Mouse (Mus musculus) neutrophil, adult 5-6 weeks (primary cell): ENCODE measurements around the gene Mgat5. TPM values are rescaled to one million over a fixed set of nuclear protein-coding genes. Genes with fewer than 3 reads are reported as not detected.

ENCODE experiments used
- ATAC-seq: fragments of 151-379, 151-347 bp; 2 replicates; pipeline ENCODE4 v1.8.0; 2017; ENCODE audit warnings: mild to moderate bottlenecking, moderate TSS enrichment; ENCODE audit not compliant: insufficient number of reproducible peaks, poor library complexity, low FRiP score, severe bottlenecking; ENCODE audit errors: extremely low read depth
- total RNA-seq: library from RNA; stranded (forward); fragments of 200-1000 nt; gene quantifications from 2 replicates; pipeline ENCODE4 v1.2.3, GENCODE M21; 2017

Mgat5 gene
- total RNA-seq, 1 experiment from 2014 or later = 15.1 TPM

DNA sequence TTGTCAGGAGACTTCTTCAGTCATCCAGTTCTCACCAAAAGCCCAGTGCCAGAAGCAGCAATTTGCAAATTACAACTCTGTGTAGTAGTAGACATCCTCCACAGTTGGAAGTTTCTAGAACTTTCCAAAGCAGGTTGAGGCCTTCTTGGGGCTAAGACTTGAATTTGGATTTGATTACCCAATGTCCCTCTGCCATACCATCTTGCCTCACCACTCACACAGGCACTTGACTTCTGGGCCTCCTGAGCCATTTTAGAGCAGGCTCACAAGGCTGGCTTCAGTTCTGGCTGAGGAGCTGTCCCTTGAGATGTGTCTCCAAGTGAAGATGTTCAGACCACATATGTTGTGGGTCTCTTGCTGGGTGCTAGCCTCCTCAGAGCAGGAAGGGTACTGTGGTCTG lies 86.9 kb downstream of the Mgat5 start:
- ATAC-seq = no peak

GRCm38 (mm10) chr1:127293286-127293685 lies 88.5 kb downstream of the Mgat5 start:
- ATAC-seq = no peak

DNA sequence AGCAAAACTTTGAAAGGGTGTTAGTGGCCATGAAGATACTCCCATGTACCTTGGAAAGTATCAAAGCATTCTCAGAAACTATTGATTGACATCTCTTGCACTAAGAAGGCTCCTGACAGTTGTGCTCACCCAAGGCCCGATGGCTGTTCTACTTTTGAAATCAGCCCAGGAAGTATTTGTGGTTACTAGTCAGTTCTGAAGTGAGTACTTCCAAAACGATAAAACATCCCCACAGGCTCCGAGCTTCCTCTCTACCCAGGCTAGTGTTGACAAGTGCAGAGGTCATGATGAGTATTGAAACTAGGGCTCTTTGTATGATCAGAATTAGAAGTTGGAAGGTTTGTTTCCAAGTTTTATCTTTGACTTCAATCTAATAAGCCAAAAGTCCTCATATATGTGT lies 92.0 kb downstream of the Mgat5 start:
- no peak for ATAC-seq

DNA sequence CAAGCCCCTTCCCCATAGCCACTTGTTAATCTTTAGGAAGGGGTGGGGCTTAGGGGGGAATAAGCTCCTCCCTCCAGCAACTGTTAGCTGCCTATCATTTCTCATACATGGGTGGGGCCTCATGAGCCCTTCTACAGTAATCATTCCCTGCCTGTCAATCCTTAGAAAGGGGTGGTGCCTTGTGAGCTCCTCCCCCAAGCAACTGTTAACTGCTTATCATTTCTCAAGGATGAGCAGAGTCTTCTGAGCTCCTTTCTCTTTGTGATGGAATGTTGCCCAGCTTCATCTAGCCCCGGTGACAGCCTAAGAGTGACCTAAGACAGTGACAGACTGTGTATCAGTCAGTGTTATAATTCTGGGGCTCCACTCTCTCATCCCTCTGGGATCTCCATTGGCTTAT lies 95.0 kb downstream of the Mgat5 start:
- ATAC-seq = no peak

DNA sequence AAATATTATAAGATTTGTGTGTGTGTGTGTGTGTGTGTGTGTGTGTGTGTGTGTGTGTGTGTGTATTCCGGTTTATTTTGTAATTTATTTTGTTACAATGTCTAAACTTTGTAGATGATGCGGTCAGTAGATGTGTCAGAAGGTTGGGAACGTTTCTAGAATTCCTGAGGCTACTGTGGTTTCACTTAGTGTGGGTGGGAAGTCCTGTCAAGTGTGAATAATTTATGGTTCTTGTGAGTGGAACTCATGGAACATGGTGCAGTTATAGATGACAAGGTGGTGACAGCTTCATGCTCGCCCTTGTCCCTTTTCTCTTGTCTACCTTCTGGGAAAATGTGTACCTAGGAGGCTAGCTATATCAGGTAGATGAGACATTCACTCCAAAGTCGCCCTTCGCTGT lies 96.2 kb downstream of the Mgat5 start:
- no peak for ATAC-seq

DNA sequence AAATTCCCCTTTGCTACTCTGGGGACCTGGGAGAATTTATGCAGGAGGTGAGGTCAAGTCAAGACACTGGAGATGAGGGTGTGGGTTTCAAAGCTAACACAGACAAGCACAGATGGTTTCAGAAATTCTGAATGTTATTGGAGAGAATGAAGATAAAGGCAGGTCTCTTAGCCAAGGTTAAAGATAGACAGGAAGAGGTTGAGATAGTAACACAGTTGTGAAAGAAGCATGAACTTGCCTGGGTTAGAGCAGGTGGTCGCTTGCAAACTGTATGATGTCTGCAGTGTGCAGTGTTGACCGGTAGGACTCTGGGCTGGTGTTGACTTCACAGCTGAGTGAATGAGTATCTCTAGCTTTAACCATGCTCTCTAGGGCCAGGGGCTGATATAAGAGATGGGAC lies 97.8 kb downstream of the Mgat5 start:
- ATAC-seq = no peak

DNA sequence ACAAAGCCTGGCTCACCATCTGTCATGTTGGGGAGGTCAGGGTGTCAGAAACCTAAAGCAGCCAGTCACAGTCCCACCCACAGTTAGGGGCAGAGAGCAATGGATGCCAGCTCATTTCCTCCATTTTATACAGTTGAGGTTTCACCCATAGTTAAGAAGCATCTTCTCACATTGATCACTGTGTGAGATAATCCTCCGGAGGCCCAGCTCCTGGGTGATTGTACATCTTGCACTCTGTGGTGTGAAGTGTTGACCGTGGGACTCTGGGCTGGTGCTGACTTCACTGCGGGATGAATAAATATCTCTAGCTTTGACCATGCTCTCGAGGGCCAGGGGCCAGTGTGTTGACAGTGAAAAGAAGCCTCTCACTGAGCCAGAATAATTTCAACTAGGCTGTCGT lies 99.0 kb downstream of the Mgat5 start:
- no peak for ATAC-seq

DNA sequence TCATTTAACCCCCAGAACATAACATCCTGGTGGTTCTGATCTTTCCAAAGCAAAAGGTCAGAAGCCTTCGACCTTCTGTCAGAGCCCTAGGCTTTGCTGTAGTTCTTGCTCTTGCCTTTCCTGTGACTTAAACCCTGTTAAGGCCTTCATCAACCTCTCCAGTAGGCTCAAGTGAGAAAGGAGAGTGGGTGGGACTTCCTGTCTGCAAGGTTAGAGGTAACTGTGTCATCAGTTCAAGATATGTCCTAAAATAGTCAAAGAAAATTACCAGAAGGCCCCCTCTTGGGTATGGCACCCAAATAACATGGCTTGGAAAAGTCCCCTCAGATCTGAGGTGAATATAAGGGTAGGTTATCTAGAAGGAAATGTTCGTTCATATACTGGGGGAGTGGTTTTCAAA lies 99.5 kb downstream of the Mgat5 start:
- ATAC-seq = no peak

- no peak for ATAC-seq
Measured at GRCm38 (mm10) chr1:127305582-127305981, 100.8 kb downstream of the Mgat5 start.

GRCm38 (mm10) chr1:127306024-127306771 lies 101.4 kb downstream of the Mgat5 start:
- ATAC-seq = 0 out of 2 replicates have a peak, but pooled peaks have one; percentile 24

GRCm38 (mm10) chr1:127307361-127307760 lies 102.5 kb downstream of the Mgat5 start:
- ATAC-seq = no peak

DNA sequence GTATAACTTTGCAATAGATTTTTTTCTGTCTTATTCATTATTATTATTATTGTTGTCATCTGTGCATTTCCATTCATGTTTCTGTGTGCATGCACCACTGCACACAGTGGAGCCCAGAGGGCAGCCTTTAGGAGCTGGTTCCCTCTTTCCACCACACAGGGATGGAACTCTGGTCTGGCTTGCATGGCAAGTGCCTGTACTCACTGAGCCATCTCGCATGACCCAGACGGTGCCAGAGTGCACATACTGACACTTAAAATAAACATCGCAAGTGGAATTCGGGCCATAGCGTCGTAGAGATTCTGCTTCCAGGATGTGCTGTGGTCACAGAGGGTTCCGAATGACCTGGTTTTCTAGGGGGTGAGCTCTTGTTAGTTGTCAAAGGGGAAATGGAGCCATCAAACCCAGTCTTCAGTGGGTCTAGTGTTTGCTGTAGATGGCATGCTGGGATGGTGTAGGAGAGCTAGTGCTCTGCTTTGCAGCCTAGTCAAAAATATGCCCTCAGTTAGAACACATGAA lies 103.5 kb downstream of the Mgat5 start:
- ATAC-seq = no peak

- no peak for ATAC-seq
Measured at GRCm38 (mm10) chr1:127308989-127309701, 104.3 kb downstream of the Mgat5 start.

- no peak for ATAC-seq
Measured at GRCm38 (mm10) chr1:127310011-127310410, 105.2 kb downstream of the Mgat5 start.

- no peak for ATAC-seq
Measured at GRCm38 (mm10) chr1:127310703-127311102, 105.9 kb downstream of the Mgat5 start.

DNA sequence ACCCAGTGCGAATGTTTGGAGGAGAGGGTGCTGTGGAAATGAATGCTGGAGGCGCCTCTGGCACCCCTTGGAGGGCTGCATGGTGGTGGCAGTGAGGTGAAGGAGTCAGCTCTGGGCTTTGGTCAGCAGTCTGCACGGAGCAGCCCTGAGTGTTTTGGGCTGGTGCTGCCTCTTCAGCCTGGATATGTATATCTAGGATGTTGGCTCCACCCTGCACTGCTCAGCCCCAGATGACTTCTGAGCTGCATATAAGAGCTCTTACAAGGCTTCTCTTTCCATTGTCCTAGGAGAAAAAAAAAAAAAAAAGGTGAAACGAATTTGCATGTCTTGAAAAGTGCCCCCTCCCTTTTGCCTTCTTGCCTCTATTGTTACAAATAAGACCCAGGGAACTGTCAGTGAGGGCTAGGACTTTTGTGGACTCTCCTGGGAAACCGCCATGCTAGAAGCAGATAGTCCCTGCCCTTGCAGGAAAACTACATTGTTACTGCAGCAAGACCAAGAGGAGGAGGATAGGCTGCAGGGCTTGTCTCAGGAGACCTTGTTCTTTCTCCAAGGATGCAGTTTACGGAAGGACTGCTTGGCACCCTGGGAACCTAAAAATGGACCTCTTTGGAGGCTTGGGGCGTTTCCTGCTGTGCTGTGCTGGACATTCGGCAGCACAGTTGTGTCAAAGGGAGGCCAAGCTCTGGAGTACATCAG lies 109.0 kb downstream of the Mgat5 start:
- no peak for ATAC-seq

DNA sequence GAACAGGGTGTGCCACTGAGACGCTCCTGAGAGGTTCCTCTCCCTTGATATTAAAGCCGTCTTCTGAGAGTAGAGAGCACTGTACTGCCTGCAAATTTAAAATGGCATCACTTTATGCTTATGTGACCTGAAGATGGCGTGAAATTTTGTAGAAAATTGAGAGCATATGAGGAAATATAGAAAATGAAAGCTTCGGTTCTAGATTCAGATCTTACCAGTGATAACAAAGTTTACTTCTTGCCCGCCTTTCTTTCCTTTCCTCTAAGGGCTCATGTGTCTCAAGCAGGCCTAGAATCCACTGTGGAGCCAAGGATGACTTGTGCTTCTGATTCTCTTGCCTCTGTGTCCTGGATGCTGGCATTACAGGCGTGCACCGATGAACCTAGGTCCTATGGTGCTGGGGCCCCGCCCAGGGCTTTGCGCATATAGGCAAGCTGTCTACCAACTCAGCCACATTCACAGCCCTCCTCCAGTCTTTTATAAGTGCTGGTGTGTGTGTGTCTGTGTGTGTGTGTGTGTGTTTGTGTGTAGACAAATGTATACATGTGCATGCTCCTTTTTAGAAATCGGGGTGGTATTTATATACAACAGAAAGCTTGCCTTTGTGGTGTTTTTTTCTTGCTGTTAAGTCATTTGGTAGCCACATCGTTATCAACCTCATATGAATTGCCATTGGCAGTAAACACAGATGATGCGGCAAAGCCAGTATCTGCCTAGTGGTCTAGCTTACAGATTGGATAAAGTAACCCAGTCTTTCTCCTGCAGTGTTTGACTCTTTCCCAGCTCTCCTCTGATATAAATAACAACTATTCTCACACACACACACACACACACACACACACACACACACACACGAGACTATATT lies 111.2 kb downstream of the Mgat5 start:
- ATAC-seq = no peak

GRCm38 (mm10) chr1:127316651-127317050 lies 111.8 kb downstream of the Mgat5 start:
- no peak for ATAC-seq

GRCm38 (mm10) chr1:127317541-127317940 lies 112.7 kb downstream of the Mgat5 start:
- ATAC-seq = no peak
